Comparison of ENCODE assay signal across 15 mouse cellular contexts in genomic region chr11:97512511-97512910, GRCm38 (mm10). TPM values are rescaled to one million over a fixed set of nuclear protein-coding genes. Genes with fewer than 3 reads are reported as not detected.
DNase-seq lines count a peak whose midpoint lies in the region; ATAC-seq lines count a peak whose summit lies in the region.
"Had no signal": no experiment of that assay in that cellular context is flagged by ENCODE, and none has a peak within 500 bp of the region (broad histone marks: within the 10 kb centered on the region; RNA-seq: fewer than 3 reads in every experiment).

No protein-coding gene starts in this region.

- 72% methylated on average over 6 of the region's 6 CpGs for WGBS in heart, embryonic 15.5 days
- WGBS in embryonic facial prominence, embryonic 10.5 days, result 53% methylated on average over 6 of the region's 6 CpGs
- 67% methylated on average over 6 of the region's 6 CpGs for WGBS in liver, embryonic 13.5 days (ENCODE audit: insufficient replicate concordance)

- peak overlapping the region; percentile 45 for H3K27ac ChIP-seq in heart, embryonic 15.5 days
- peak overlapping the region; percentile 73; the same call in 1 of the 2 replicates for H3K27ac ChIP-seq in embryonic facial prominence, embryonic 10.5 days (replicated peaks)
- peak overlapping the region; percentile 27; the same call in 1 of the 2 replicates for H3K27ac ChIP-seq in liver, embryonic 13.5 days

- peaks cover 6% of the 10 kb centered on the region; the same call in 1 of the 2 replicates for H3K27me3 ChIP-seq in heart, embryonic 15.5 days
- H3K27me3 ChIP-seq in megakaryocyte, embryonic 14.5 days (replicated peaks), result peaks cover 26% of the 10 kb centered on the region
- peaks cover 29% of the 10 kb centered on the region for H3K27me3 ChIP-seq in embryonic facial prominence, embryonic 10.5 days (replicated peaks; ENCODE audit: low read depth, poor library complexity, severe bottlenecking)
- 0 out of 2 replicates have a peak, but pooled peaks cover 9% of the 10 kb centered on the region for H3K27me3 ChIP-seq in liver, embryonic 13.5 days
- H3K27me3 ChIP-seq: embryonic facial prominence, embryonic 15.5 days; intestine, embryonic 15.5 days; neural tube, embryonic 13.5 days had no signal

- H3K4me2 ChIP-seq in heart, embryonic 15.5 days, result peak overlapping the region; percentile 33
- peak overlapping the region; percentile 67 for H3K4me2 ChIP-seq in liver, embryonic 13.5 days
- H3K4me2 ChIP-seq: embryonic facial prominence, embryonic 15.5 days; neural tube, embryonic 13.5 days had no signal

- no peak for ATAC-seq in heart, embryonic 15.5 days (replicated peaks; ENCODE audit: insufficient number of reproducible peaks, insufficient read depth, low FRiP score, low read depth)
- no peak for ATAC-seq in megakaryocyte, adult 5-6 weeks (ENCODE audit: poor library complexity, severe bottlenecking)
- ATAC-seq in liver, embryonic 13.5 days (ENCODE audit: low read depth), result no peak
- no peak for ATAC-seq in activated CD4-positive, CD25-positive, alpha-beta regulatory T cell, adult 4 months
- ATAC-seq: intestine, embryonic 15.5 days had no signal

- H3K9me3 ChIP-seq in heart, embryonic 15.5 days (replicated peaks), result no peaks in the 10 kb centered on the region
- peaks cover 10% of the 10 kb centered on the region for H3K9me3 ChIP-seq in megakaryocyte, embryonic 14.5 days
- H3K9me3 ChIP-seq in embryonic facial prominence, embryonic 10.5 days, result no peaks in the 10 kb centered on the region
- H3K9me3 ChIP-seq in liver, embryonic 13.5 days (replicated peaks), result no peaks in the 10 kb centered on the region
- H3K9me3 ChIP-seq: embryonic facial prominence, embryonic 15.5 days; intestine, embryonic 15.5 days; neural tube, embryonic 13.5 days had no signal

- H3K36me3 ChIP-seq in heart, embryonic 15.5 days, result no peaks in the 10 kb centered on the region
- H3K36me3 ChIP-seq in megakaryocyte, embryonic 14.5 days (replicated peaks; ENCODE audit: low read length), result no peaks in the 10 kb centered on the region
- H3K36me3 ChIP-seq in embryonic facial prominence, embryonic 10.5 days (replicated peaks), result peaks cover 14% of the 10 kb centered on the region
- H3K36me3 ChIP-seq in liver, embryonic 13.5 days, result no peaks in the 10 kb centered on the region
- H3K36me3 ChIP-seq: embryonic facial prominence, embryonic 15.5 days; intestine, embryonic 15.5 days had no signal

- H3K9ac ChIP-seq in heart, embryonic 15.5 days, result no peak overlapping the region
- no peak overlapping the region for H3K9ac ChIP-seq in liver, embryonic 13.5 days
- H3K9ac ChIP-seq: embryonic facial prominence, embryonic 15.5 days; intestine, embryonic 15.5 days; neural tube, embryonic 13.5 days had no signal

- H3K4me3 ChIP-seq in heart, embryonic 15.5 days, result no peak overlapping the region
- H3K4me3 ChIP-seq in megakaryocyte, embryonic 14.5 days (replicated peaks), result peak overlapping the region; percentile 90
- H3K4me3 ChIP-seq in embryonic facial prominence, embryonic 10.5 days, result peak overlapping the region; percentile 28
- peak overlapping the region; percentile 47 for H3K4me3 ChIP-seq in liver, embryonic 13.5 days (replicated peaks)
- H3K4me3 ChIP-seq: embryonic facial prominence, embryonic 15.5 days; intestine, embryonic 15.5 days; neural tube, embryonic 13.5 days had no signal

- no peak for DNase-seq in heart, postnatal 14 days
- DNase-seq in embryonic facial prominence, embryonic 10.5 days (ENCODE audit: low spot score), result no peak
- DNase-seq in liver, embryonic 13.5 days, result no peak
- DNase-seq in spleen, postnatal 10 days (ENCODE audit: low spot score in 2 of 2), result no peak
- DNase-seq: adrenal gland, adult 2 months; right cerebral cortex, postnatal 14 days had no signal

- intact Hi-C loops in heart, postnatal 14 days (cut with DNase I), result no loop called here

- peaks cover 9% of the 10 kb centered on the region; the same call in 1 of the 2 replicates for H3K4me1 ChIP-seq in heart, embryonic 15.5 days (replicated peaks)
- peaks cover 56% of the 10 kb centered on the region for H3K4me1 ChIP-seq in megakaryocyte, embryonic 14.5 days
- peaks cover 39% of the 10 kb centered on the region for H3K4me1 ChIP-seq in embryonic facial prominence, embryonic 10.5 days
- peaks cover 24% of the 10 kb centered on the region for H3K4me1 ChIP-seq in liver, embryonic 13.5 days (replicated peaks)

RNA-seq across cellular contexts. Expression of gene 4933428G20Rik, which starts 12.4 kb away (rescaled TPM):
- 0.78 and 1.0 TPM in 2 replicates for polyA plus RNA-seq in heart, embryonic 15.5 days (2015; fragmentation: Nextera tagmentation; extraction: Ambion mirVana)
- not detected for total RNA-seq in heart, postnatal 14 days (2021)
- polyA plus RNA-seq in megakaryocyte, embryonic 14.5 days (2012; ENCODE audit: insufficient read depth, low replicate concordance), result not detected in 2 replicates
- not detected in 2 replicates for total RNA-seq in megakaryocyte, adult 5-6 weeks (2015)
- total RNA-seq in megakaryocyte, adult 5-6 weeks (2017), result not detected in 2 replicates
- polyA plus RNA-seq in embryonic facial prominence, embryonic 10.5 days (2016; fragmentation: Nextera tagmentation; extraction: Ambion mirVana), result 0.35 and 0.54 TPM in 2 replicates
- polyA plus RNA-seq in liver, embryonic 13.5 days (2015; fragmentation: Nextera tagmentation; extraction: Ambion mirVana), result 0.75 and 0.81 TPM in 2 replicates
- polyA plus RNA-seq in activated CD4-positive, CD25-positive, alpha-beta regulatory T cell, adult 4 months (2017; shearing (Covaris generic)), result not detected
- total RNA-seq: left cerebral cortex, adult 8-10 months; MEL had no signal
